Mouse (Mus musculus): ENCODE results near the gene Foxn3. TPM values are rescaled to one million over a fixed set of nuclear protein-coding genes. Genes with fewer than 3 reads are reported as not detected.

Gene Foxn3
- polyA plus RNA-seq, 1 experiment, result 37.8 TPM

- TF ChIP-seq CTCF (IDR thresholded peaks at IDR 0.05; ENCODE audit: extremely low read depth, insufficient read depth, insufficient read length, insufficient replicate concordance) (no peak), POLR2A (IDR thresholded peaks at IDR 0.05; ENCODE audit: low read depth, low read length) (no peak)
- Histone ChIP-seq H3K4me1 (ENCODE audit: control insufficient read depth, insufficient read depth, insufficient read length) (peaks cover 2% of the 10 kb centered on the region; the same call in 1 of the 2 replicates), H3K27ac (ENCODE audit: insufficient read depth, low read length) (no peak overlapping the region), H3K4me3 (ENCODE audit: extremely low read depth, insufficient read depth, insufficient read length) (no peak overlapping the region), H3K27me3 (ENCODE audit: control insufficient read depth, insufficient read depth, low read length) (no peaks in the 10 kb centered on the region), H3K36me3 (ENCODE audit: control insufficient read depth, insufficient read depth, low read length) (no peaks in the 10 kb centered on the region)
- 86% methylated on average over 9 of the region's 9 CpGs for WGBS
- no peak for DNase-seq (ENCODE audit: low read depth in 1 of 2, low spot score in 2 of 2)
Observed at GRCm38 (mm10) chr12:99163342-99163682, 400.1 kb downstream of the Foxn3 start.

DNA sequence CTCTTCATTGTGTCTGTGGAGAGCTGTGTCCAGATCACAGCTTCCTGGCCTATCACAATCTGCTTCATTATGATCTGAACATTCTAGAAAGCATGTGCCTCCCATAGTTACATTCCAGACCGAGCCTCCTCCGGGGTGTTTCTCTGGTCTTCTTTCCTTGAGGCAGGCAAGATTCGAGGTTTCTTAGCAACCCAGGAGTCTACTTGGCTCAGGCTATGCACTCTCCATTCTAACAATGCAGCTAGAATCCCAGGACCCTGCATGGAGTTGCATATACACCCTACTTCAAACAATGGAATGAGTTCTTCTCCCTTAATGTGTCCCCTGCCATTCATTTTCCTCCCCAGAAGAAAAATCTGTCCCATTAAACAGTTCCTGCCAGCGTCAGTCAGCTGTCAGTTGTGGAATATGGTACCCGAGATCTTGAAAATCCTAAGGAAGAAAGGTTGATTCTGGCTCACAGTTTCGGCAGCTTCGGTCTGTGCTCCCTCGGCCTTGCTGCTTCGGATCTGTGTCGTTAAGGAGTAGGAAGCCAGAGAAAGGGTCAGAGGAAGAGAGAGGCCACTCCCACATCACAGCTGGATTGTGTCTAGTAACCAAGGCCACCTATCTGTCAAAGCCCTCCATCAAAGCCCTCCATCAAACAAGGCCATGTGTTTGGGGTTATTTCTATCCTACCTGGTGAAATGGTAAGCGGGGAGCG, 400.6 kb downstream of the Foxn3 start:
- no peak overlapping the region for H3K27ac ChIP-seq (ENCODE audit: insufficient read depth, low read length)
- no peaks in the 10 kb centered on the region for H3K27me3 ChIP-seq (ENCODE audit: control insufficient read depth, insufficient read depth, low read length)
- no peak overlapping the region for H3K4me3 ChIP-seq (ENCODE audit: extremely low read depth, insufficient read depth, insufficient read length)
- 86% methylated on average over 12 of the region's 12 CpGs for WGBS
- H3K36me3 ChIP-seq (ENCODE audit: control insufficient read depth, insufficient read depth, low read length), result no peaks in the 10 kb centered on the region
- peaks cover 2% of the 10 kb centered on the region; the same call in 1 of the 2 replicates for H3K4me1 ChIP-seq (ENCODE audit: control insufficient read depth, insufficient read depth, insufficient read length)
- no peak for DNase-seq (ENCODE audit: low read depth in 1 of 2, low spot score in 2 of 2)
- TF ChIP-seq POLR2A (IDR thresholded peaks at IDR 0.05; ENCODE audit: low read depth, low read length), result no peak
- TF ChIP-seq CTCF (IDR thresholded peaks at IDR 0.05; ENCODE audit: extremely low read depth, insufficient read depth, insufficient read length, insufficient replicate concordance), result no peak

- H3K27ac ChIP-seq (ENCODE audit: insufficient read depth, low read length), result no peak overlapping the region
- H3K36me3 ChIP-seq (ENCODE audit: control insufficient read depth, insufficient read depth, low read length), result no peaks in the 10 kb centered on the region
- no peak for TF ChIP-seq POLR2A (IDR thresholded peaks at IDR 0.05; ENCODE audit: low read depth, low read length)
- no peak for TF ChIP-seq CTCF (IDR thresholded peaks at IDR 0.05; ENCODE audit: extremely low read depth, insufficient read depth, insufficient read length, insufficient replicate concordance)
- 10% methylated on average over 10 of the region's 10 CpGs for WGBS
- H3K4me1 ChIP-seq (ENCODE audit: control insufficient read depth, insufficient read depth, insufficient read length), result peaks cover 2% of the 10 kb centered on the region; the same call in 1 of the 2 replicates
- no peak overlapping the region for H3K4me3 ChIP-seq (ENCODE audit: extremely low read depth, insufficient read depth, insufficient read length)
- no peaks in the 10 kb centered on the region for H3K27me3 ChIP-seq (ENCODE audit: control insufficient read depth, insufficient read depth, low read length)
- DNase-seq (ENCODE audit: low read depth in 1 of 2, low spot score in 2 of 2), result no peak
Observed at GRCm38 (mm10) chr12:99162188-99162587, 401.2 kb downstream of the Foxn3 start.

DNA sequence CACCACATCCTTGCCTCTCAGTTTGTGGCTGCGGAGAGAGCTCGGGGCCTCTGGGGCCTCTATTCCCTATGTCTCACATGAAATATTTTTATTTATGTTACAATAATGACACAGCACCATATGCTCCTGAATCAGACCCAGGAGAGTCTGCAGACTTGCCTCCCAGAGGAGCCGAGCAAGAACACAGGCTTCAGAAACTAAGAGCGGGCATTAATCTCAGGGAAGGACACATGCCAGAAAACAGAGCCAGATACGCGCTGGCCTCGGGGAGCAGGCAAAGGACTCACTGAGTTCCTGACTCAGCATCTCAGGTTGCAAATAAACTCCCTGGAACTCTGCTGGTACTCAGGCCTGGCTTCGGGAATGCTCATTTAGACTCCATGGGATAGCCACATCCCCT, 403.3 kb downstream of the Foxn3 start:
- H3K4me1 ChIP-seq (ENCODE audit: control insufficient read depth, insufficient read depth, insufficient read length), result peaks cover 2% of the 10 kb centered on the region; the same call in 1 of the 2 replicates
- no peaks in the 10 kb centered on the region for H3K36me3 ChIP-seq (ENCODE audit: control insufficient read depth, insufficient read depth, low read length)
- no peak for DNase-seq (ENCODE audit: low read depth in 1 of 2, low spot score in 2 of 2)
- no peak overlapping the region for H3K27ac ChIP-seq (ENCODE audit: insufficient read depth, low read length)
- no peak for TF ChIP-seq CTCF (IDR thresholded peaks at IDR 0.05; ENCODE audit: extremely low read depth, insufficient read depth, insufficient read length, insufficient replicate concordance)
- TF ChIP-seq POLR2A (IDR thresholded peaks at IDR 0.05; ENCODE audit: low read depth, low read length), result no peak
- 96% methylated on average over 8 of the region's 8 CpGs for WGBS
- H3K4me3 ChIP-seq (ENCODE audit: extremely low read depth, insufficient read depth, insufficient read length), result no peak overlapping the region
- H3K27me3 ChIP-seq (ENCODE audit: control insufficient read depth, insufficient read depth, low read length), result no peaks in the 10 kb centered on the region

DNA sequence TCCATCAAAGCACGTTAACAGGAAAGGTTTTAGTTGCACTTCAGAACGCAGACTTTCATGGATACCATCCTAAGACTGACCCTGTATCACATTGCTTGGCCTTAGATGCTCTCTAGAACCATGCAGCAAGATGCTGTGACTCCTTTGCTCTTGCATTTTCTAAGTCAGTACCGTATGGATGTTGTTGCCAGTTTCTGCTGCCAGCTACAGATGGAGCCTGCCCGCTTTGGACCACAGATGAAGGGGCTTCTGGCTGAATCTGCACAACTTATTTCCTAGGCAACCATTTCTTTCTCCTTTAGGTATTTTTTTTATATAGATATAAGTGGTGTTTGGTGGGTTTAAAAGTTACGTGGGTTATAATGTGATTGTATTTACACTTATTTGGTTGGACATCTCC, 407.5 kb downstream of the Foxn3 start:
- H3K4me3 ChIP-seq (ENCODE audit: extremely low read depth, insufficient read depth, insufficient read length), result no peak overlapping the region
- H3K4me1 ChIP-seq (ENCODE audit: control insufficient read depth, insufficient read depth, insufficient read length), result no peaks in the 10 kb centered on the region
- WGBS, result 88% methylated on average over 5 of the region's 5 CpGs
- no peaks in the 10 kb centered on the region for H3K36me3 ChIP-seq (ENCODE audit: control insufficient read depth, insufficient read depth, low read length)
- H3K27me3 ChIP-seq (ENCODE audit: control insufficient read depth, insufficient read depth, low read length), result no peaks in the 10 kb centered on the region
- no peak for DNase-seq (ENCODE audit: low read depth in 1 of 2, low spot score in 2 of 2)
- H3K27ac ChIP-seq (ENCODE audit: insufficient read depth, low read length), result no peak overlapping the region
- TF ChIP-seq POLR2A (IDR thresholded peaks at IDR 0.05; ENCODE audit: low read depth, low read length), result no peak
- TF ChIP-seq CTCF (IDR thresholded peaks at IDR 0.05; ENCODE audit: extremely low read depth, insufficient read depth, insufficient read length, insufficient replicate concordance), result no peak

DNA sequence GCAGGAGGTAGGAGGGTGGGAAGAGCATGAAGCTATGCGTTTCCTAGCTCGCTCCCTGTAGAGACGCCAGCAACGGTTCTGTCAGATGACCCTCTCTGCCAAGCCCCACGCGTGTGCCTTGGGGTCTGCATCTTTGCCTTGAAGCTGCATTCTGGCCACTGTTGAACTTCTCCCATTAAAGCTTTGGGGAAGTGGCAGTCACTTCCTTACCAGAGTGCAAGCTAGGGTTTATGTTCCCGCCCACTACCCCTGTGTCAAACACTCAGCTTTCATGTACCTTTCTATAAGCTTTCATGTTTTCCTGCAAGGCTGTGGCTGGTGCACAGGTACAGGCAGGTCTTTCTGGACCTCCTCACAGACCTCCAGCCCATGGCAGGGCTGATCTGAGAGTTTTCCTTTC, 409.2 kb downstream of the Foxn3 start:
- WGBS, result 47% methylated on average over 7 of the region's 7 CpGs
- DNase-seq (ENCODE audit: low read depth in 1 of 2, low spot score in 2 of 2), result no peak
- TF ChIP-seq CTCF (IDR thresholded peaks at IDR 0.05; ENCODE audit: extremely low read depth, insufficient read depth, insufficient read length, insufficient replicate concordance), result no peak
- TF ChIP-seq POLR2A (IDR thresholded peaks at IDR 0.05; ENCODE audit: low read depth, low read length), result no peak
- Histone ChIP-seq H3K4me1 (ENCODE audit: control insufficient read depth, insufficient read depth, insufficient read length) (no peaks in the 10 kb centered on the region), H3K27ac (ENCODE audit: insufficient read depth, low read length) (no peak overlapping the region), H3K27me3 (ENCODE audit: control insufficient read depth, insufficient read depth, low read length) (no peaks in the 10 kb centered on the region), H3K4me3 (ENCODE audit: extremely low read depth, insufficient read depth, insufficient read length) (no peak overlapping the region), H3K36me3 (ENCODE audit: control insufficient read depth, insufficient read depth, low read length) (no peaks in the 10 kb centered on the region)

- H3K36me3 ChIP-seq (ENCODE audit: control insufficient read depth, insufficient read depth, low read length), result no peaks in the 10 kb centered on the region
- H3K27ac ChIP-seq (ENCODE audit: insufficient read depth, low read length), result no peak overlapping the region
- WGBS, result 72% methylated on average over 10 of the region's 10 CpGs
- H3K4me1 ChIP-seq (ENCODE audit: control insufficient read depth, insufficient read depth, insufficient read length), result no peaks in the 10 kb centered on the region
- no peak for TF ChIP-seq POLR2A (IDR thresholded peaks at IDR 0.05; ENCODE audit: low read depth, low read length)
- TF ChIP-seq CTCF (IDR thresholded peaks at IDR 0.05; ENCODE audit: extremely low read depth, insufficient read depth, insufficient read length, insufficient replicate concordance), result no peak
- no peak overlapping the region for H3K4me3 ChIP-seq (ENCODE audit: extremely low read depth, insufficient read depth, insufficient read length)
- DNase-seq (ENCODE audit: low read depth in 1 of 2, low spot score in 2 of 2), result no peak
- H3K27me3 ChIP-seq (ENCODE audit: control insufficient read depth, insufficient read depth, low read length), result no peaks in the 10 kb centered on the region
Observed at GRCm38 (mm10) chr12:99153664-99154063, 409.7 kb downstream of the Foxn3 start.

All from spleen, adult 2 months (tissue).